Mouse (Mus musculus): ENCODE measurements around the gene Gm10160.

Gene Gm10160

GRCm38 (mm10) chr7:81855694-81856093 lies at the start of gene Gm10160:
Gene Gm10160, minus strand, starts transcription at chr7:81855794.
- no peak for DNase-seq (ENCODE audit: low spot score)

DNA sequence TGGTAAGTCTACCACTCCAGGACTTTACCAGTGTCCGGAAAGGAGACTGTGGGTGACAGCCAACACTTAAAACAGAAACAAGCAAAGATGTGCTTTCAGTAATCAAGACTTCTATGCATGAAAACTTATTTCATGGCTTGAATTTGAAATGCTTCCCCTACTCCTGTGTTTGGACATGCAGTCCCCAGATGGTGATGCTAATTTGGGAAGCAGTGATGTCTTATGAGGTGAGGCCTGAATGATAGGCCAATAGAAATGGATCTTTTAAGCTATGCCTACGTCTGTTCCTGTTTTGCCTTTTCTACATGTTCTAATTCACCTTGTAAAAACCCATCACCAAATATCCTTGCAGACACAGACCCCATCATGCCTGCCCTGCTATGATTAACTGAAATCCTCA lies 49.3 kb upstream of the Gm10160 start:
- no peak for DNase-seq (ENCODE audit: low spot score)

DNA sequence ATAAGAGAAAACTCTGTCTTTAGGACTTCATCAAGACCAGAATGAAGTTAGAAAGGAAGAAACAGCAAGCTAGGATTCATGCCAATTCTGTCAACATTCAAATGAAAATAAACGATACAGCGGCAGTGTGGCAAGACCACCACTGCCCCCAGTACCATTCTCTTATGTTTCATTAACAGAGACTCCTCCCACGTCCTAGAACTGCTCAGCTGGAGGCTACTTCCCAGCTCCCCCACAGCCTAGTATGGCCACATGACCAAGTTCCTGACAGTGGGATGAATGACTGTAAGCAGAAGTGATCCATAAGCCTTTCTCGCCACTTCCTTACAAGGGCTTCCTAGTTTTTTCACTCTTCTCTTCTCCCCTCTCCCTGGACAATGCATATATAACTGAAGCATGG lies 48.5 kb upstream of the Gm10160 start:
- DNase-seq (ENCODE audit: low spot score), result no peak

DNA sequence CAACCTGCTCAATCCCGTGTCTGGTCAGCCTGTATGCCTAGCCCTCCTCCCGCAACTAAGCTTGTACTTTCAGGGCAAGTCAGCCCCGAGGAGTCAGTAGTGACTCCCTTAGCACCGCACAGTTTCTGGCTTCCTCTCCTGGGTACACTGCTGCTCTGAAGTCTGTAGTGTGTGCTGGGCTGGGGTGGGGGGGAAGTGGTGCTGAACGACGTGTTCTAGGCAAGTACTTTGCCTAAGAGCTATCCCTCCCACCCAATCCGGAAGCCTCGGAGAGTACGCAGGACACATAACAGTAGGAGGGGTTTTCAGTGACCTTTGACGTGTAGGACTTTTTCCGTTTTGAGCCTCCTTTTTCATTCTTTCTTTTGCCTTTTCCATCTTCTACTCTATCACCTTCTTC lies 43.8 kb upstream of the Gm10160 start:
- no peak for DNase-seq (ENCODE audit: low spot score)

GRCm38 (mm10) chr7:81885128-81885527 lies 29.5 kb upstream of the Gm10160 start:
- DNase-seq (ENCODE audit: low spot score), result no peak

GRCm38 (mm10) chr7:81881600-81881999 lies 26.0 kb upstream of the Gm10160 start:
- no peak for DNase-seq (ENCODE audit: low spot score)

DNA sequence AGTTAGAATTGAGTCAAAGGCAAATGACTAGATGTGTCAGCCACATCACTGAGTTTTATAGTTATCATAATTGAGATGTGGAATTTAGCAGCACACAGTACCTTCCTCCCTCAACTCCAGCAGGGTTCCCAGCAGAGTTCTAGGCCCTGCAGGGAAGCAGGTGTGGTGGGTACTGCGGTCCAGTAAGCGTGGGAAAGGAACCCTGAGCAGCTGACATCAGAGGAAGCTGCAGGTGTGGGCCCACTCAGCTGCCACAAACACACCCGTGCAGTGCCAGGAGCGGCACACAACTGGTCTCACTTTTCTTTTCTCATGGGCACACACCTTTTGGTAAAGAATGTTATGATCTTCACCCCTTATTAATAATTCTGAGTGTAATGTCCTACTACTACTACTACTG lies 25.2 kb upstream of the Gm10160 start:
- no peak for DNase-seq (ENCODE audit: low spot score)

DNA sequence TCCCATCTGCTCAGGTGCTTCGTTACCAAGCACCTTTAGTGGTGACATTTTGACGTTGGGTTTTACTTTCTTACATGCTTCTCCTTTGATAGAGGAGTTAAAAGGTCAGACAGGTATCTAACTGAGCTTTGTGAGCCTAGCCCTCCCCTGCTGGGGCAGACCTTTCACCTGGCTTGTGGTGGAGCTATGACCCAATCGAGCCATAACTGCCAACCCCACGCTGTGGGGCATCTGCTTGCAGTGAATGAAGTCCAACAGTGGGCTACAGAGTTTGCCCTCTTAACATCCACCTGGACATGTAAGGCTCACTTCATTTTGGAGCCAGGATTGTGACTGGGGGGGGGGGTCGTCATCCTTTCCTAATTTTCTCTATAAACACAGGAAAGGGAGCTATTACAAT lies 24.7 kb upstream of the Gm10160 start:
- DNase-seq (ENCODE audit: low spot score), result no peak

GRCm38 (mm10) chr7:81875372-81875771 lies 19.8 kb upstream of the Gm10160 start:
- DNase-seq (ENCODE audit: low spot score), result no peak

DNA sequence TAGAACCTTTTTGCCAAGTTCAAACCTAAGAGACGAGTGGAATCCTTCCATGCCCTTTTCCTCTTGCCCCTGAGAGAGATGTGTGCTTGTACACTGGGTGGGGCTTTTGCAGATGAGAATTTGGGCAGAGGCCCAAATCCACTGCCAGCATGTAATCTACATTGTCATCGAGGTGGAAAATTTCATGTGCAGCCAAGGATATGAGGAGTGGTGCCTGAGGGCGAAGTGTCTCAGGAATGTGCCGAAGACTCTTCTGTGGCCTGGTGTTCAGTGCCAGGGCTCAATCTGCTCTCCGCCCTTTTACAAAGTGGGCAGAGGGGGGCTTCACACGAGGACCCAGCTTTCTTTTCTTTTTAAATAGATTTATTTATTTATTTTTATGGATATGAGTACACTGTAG lies 19.0 kb upstream of the Gm10160 start:
- no peak for DNase-seq (ENCODE audit: low spot score)

DNA sequence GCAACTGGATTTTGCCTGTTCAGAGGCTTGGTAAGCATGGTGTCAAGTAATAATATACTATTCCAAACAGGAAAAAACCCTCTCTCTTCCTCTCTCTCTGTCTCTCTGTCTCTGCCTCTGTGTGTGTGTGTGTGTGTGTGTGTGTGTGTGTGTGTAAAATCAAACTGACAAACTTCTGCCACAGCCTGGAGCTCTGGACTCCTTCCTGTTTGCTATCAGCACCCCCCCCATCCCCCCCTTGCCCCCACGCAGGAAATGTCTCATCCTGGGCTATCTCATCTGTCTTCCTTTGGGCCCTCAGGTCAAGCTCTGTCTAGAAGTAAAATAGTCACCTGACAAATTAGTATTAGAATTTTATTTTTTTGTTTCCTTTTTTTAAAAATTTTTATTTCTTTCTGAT lies 18.2 kb upstream of the Gm10160 start:
- no peak for DNase-seq (ENCODE audit: low spot score)

GRCm38 (mm10) chr7:81872493-81873013 lies 17.0 kb upstream of the Gm10160 start:
- DNase-seq (ENCODE audit: low spot score), result no peak

GRCm38 (mm10) chr7:81868158-81868557 lies 12.6 kb upstream of the Gm10160 start:
- DNase-seq (ENCODE audit: low spot score), result peak; percentile 87

- DNase-seq (ENCODE audit: low spot score), result no peak
These were observed 11.8 kb upstream of the Gm10160 start for GRCm38 (mm10) chr7:81867231-81867930.

GRCm38 (mm10) chr7:81865937-81866336 lies 10.3 kb upstream of the Gm10160 start:
- no peak for DNase-seq (ENCODE audit: low spot score)

- DNase-seq (ENCODE audit: low spot score), result no peak
These were observed 9.0 kb upstream of the Gm10160 start for GRCm38 (mm10) chr7:81864552-81864951.

GRCm38 (mm10) chr7:81862587-81863583 lies 7.3 kb upstream of the Gm10160 start:
- DNase-seq (ENCODE audit: low spot score), result no peak

DNA sequence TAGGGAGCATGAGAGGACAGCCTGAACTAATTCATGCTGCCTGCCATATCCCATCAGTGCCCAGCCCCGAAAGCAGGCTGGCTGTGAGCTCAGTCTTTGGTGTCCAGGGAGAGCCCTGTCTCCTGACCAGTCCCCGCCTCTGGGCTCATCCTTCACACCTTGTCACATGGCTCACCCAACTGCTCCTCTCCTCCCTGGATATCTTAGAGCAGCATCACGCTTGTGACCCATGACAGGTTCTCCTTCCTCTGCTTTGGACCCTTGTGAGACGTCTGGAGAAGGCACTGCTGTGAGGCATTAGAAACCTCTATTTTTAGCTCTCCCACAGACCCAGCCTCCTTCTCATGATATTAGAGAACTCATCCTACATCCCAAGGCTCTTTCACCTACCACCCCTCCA lies 6.3 kb upstream of the Gm10160 start:
- DNase-seq (ENCODE audit: low spot score), result no peak

DNA sequence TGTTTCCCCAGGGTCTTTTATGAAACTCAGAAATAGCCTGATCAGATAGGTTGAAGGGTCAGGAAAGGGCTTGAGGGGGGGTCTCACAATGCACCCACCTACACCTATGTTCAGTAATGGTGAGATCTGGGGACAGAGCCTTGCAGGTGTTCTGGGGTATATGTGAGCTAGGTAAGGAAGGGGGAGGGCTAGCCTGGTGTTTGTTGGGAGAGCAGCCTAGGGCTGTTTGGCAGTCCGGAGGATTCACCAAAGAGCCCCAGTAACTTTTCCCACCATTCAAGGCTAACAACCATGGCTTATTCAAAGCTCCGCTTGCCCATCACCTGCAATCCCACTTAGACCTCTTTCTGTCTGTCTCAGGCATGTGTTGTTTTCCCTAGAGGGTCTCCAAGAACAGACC lies 5.9 kb upstream of the Gm10160 start:
- no peak for DNase-seq (ENCODE audit: low spot score)

GRCm38 (mm10) chr7:81860996-81861395 lies 5.4 kb upstream of the Gm10160 start:
- no peak for DNase-seq (ENCODE audit: low spot score)

- no peak for DNase-seq (ENCODE audit: low spot score)
These were observed 4.5 kb upstream of the Gm10160 start for GRCm38 (mm10) chr7:81860071-81860470.

DNA sequence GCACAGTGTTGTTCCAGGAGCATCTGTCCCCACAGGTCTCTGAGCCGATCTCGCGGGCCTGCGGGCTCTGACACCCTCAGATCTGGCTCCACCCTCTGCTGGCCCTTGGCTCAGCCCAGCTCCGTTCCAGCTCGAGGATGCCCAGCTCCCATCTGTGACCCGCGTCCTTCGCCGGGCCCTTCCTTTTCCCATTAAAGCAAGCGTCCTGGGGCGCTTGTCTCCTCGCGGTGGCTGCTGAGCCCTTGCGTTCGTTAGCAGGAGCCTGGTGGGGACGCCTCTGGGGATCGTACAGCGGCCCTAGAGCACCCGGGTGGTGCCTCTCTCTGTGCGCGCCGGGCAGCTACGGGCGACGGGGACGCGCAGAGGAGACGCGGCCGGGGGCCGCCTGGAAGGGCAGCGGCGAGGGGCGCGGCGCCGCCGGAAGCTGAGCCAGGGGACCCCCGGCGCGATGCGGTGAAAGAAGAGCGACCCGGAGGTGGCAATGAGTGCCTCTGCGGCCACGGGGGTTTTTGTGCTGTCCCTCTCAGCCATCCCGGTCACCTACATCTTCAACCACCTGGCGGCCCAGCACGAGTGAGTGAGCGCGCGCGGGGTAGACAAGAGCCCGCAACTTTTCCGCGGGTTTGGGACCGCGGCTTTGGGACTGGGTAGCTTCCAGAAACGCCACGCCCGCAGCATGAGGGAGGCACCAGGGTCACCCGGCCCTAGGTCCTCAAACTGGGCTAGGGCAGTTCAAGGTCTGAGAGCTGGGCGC lies 3.6 kb upstream of the Gm10160 start, which contains the start of gene Tm6sf1:
Tm6sf1 (plus strand) TSS at position 34 of the 754 bp plus-strand sequence.
- DNase-seq (ENCODE audit: low spot score), result peak; percentile 73
